Mouse (Mus musculus) forebrain, postnatal 0 days (tissue): ENCODE measurements around the gene Sat2. TPM values are rescaled to one million over a fixed set of nuclear protein-coding genes. Genes with fewer than 3 reads are reported as not detected.

ENCODE experiments used
- ATAC-seq: fragments of 200-750 bp; cut with Nextera tagmentation; 2 replicates; pipeline ENCODE4 v1.8.0; 2017; ENCODE audit warnings: mild to moderate bottlenecking, moderate library complexity
- DNase-seq: peaks from one replicate; pipeline ENCODE4 v3.0.0-alpha.2; 2015
- H3K27ac ChIP-seq: fragments of 300-500 bp; sonication (generic); 2 replicates; pipeline ENCODE4 v1.5.1; 2014; ENCODE audit warnings: low read depth, mild to moderate bottlenecking, antibody characterized with exemption, low read length, moderate library complexity, mixed read lengths
- H3K27me3 ChIP-seq: fragments of 300-500 bp; sonication (generic); 2 replicates; pipeline ENCODE4 v1.6.1; 2014; ENCODE audit warnings: mild to moderate bottlenecking, low read length, mixed read lengths; ENCODE audit not compliant: insufficient read depth
- H3K36me3 ChIP-seq: fragments of 300-500 bp; sonication (generic); 2 replicates; pipeline ENCODE4 v1.6.1; 2014; ENCODE audit warnings: mild to moderate bottlenecking, moderate library complexity; ENCODE audit not compliant: insufficient read depth
- H3K4me1 ChIP-seq: fragments of 300-500 bp; sonication (generic); 2 replicates; pipeline ENCODE4 v1.6.1; 2014; ENCODE audit warnings: antibody characterized with exemption; ENCODE audit not compliant: insufficient read depth
- H3K4me2 ChIP-seq: fragments of 300-500 bp; sonication (generic); 2 replicates; pipeline ENCODE4 v1.6.1; 2014; ENCODE audit warnings: low read depth, mild to moderate bottlenecking, moderate library complexity
- H3K4me3 ChIP-seq: fragments of 300-500 bp; sonication (generic); 2 replicates; pipeline ENCODE4 v1.5.1; 2014; ENCODE audit warnings: low read depth, low read length, mixed read lengths
- H3K9ac ChIP-seq: fragments of 300-500 bp; sonication (generic); 2 replicates; pipeline ENCODE4 v1.6.1; 2014; ENCODE audit warnings: mild to moderate bottlenecking
- H3K9me3 ChIP-seq: fragments of 300-500 bp; sonication (generic); 2 replicates; pipeline ENCODE4 v1.6.1; 2016; ENCODE audit warnings: low read length
- CTCF ChIP-seq: sonication (generic); IDR thresholded peaks from 2 replicates; pipeline ENCODE4 v1.5.1; 2016; ENCODE audit warnings: antibody characterized with exemption, control low read depth, low read depth
- WGBS: fragments of 180-500 bp; shearing (Covaris S2); extraction: QIAGEN DNeasy Blood & Tissue Kit; methylation state at CpG from one replicate; pipeline ENCODE4 v1.1.7; 2014; 5-methylcytosine and 5-hydroxymethylcytosine counted together
- polyA plus RNA-seq: library from polyadenylated mRNA; unstranded; fragments of >200 nt; fragmentation: Nextera tagmentation; extraction: Ambion mirVana; gene quantifications from 2 replicates; pipeline ENCODE4 v1.2.1, GENCODE M21; 2015
- total RNA-seq: library from RNA; depleted of rRNA; stranded (reverse); fragments of >200 nt; gene quantifications from 2 replicates; pipeline ENCODE4 v1.2.3, GENCODE M21; 2014; rRNA removed

The Sat2 gene
- total RNA-seq = 8.6 and 18.9 TPM in 2 replicates
- polyA plus RNA-seq = 27.3 and 28.0 TPM in 2 replicates

GRCm38 (mm10) chr11:69621571-69622268, at the start of gene Sat2:
Gene Sat2, plus strand, starts transcription at chr11:69622024.
- no peaks in the 10 kb centered on the region for H3K27me3 ChIP-seq
- peak within 1 kb of the TSS; percentile 86 for H3K27ac ChIP-seq
- ATAC-seq = peak; percentile 93
- H3K4me2 ChIP-seq = peak within 1 kb of the TSS; percentile 63
- H3K9me3 ChIP-seq = no peaks in the 10 kb centered on the region
- peaks cover 9% of the 10 kb centered on the region for H3K4me1 ChIP-seq
- H3K36me3 ChIP-seq = no peaks in the 10 kb centered on the region
- H3K4me3 ChIP-seq = peak within 1 kb of the TSS; percentile 50
- 1% methylated on average over 20 of the region's 20 CpGs for WGBS
- no peak for TF ChIP-seq CTCF
- DNase-seq = peak; percentile 85
- peak within 1 kb of the TSS; percentile 69 for H3K9ac ChIP-seq

- Histone ChIP-seq H3K9ac (no peak overlapping the region), H3K27me3 (no peaks in the 10 kb centered on the region), H3K27ac (no peak overlapping the region), H3K36me3 (peaks cover 7% of the 10 kb centered on the region), H3K4me1 (peaks cover 4% of the 10 kb centered on the region; the same call in 1 of the 2 replicates), H3K4me3 (no peak overlapping the region), H3K4me2 (no peak overlapping the region), H3K9me3 (no peaks in the 10 kb centered on the region)
- no peak for ATAC-seq
- DNase-seq = no peak
- peak; percentile 61 for TF ChIP-seq CTCF
- 56% methylated on average over 3 of the region's 3 CpGs for WGBS
Observed at GRCm38 (mm10) chr11:69575220-69575619, 46.6 kb upstream of the Sat2 start.

GRCm38 (mm10) chr11:69576307-69576706, 45.5 kb upstream of the Sat2 start:
- 0 out of 2 replicates have a peak overlapping the region, but pooled peaks have one; percentile 10 for H3K9ac ChIP-seq
- ATAC-seq (no peak), DNase-seq (no peak)
- 78% methylated on average over 5 of the region's 5 CpGs for WGBS
- no peak overlapping the region for H3K27ac ChIP-seq
- no peaks in the 10 kb centered on the region for H3K36me3 ChIP-seq
- no peak for TF ChIP-seq CTCF
- no peak overlapping the region for H3K4me3 ChIP-seq
- H3K4me2 ChIP-seq = no peak overlapping the region
- no peaks in the 10 kb centered on the region for H3K27me3 ChIP-seq
- H3K4me1 ChIP-seq = peaks cover 4% of the 10 kb centered on the region; the same call in 1 of the 2 replicates
- no peaks in the 10 kb centered on the region for H3K9me3 ChIP-seq

GRCm38 (mm10) chr11:69578301-69578700, 43.5 kb upstream of the Sat2 start:
- Histone ChIP-seq H3K4me1 (peaks cover 4% of the 10 kb centered on the region; the same call in 1 of the 2 replicates), H3K4me3 (peak overlapping the region; percentile 79), H3K36me3 (no peaks in the 10 kb centered on the region), H3K27ac (no peak overlapping the region), H3K27me3 (no peaks in the 10 kb centered on the region), H3K9ac (peak overlapping the region; percentile 72), H3K9me3 (no peaks in the 10 kb centered on the region), H3K4me2 (peak overlapping the region; percentile 95)
- TF ChIP-seq CTCF = no peak
- no peak for ATAC-seq
- no peak for DNase-seq
- 17% methylated on average over 15 of the region's 15 CpGs for WGBS

- H3K9me3 ChIP-seq = no peaks in the 10 kb centered on the region
- ATAC-seq = peak; percentile 95
- 1% methylated on average over 39 of the region's 39 CpGs for WGBS
Observed at GRCm38 (mm10) chr11:69579128-69580017, 42.5 kb upstream of the Sat2 start.

GRCm38 (mm10) chr11:69580091-69580514, 41.7 kb upstream of the Sat2 start, which contains the start of the genes Wrap53 and Trp53:
Gene Wrap53, minus strand, starts transcription at chr11:69580255.
Gene Trp53, plus strand, starts transcription at chr11:69580359.
- peak; percentile 64 for ATAC-seq
- WGBS = under 1% methylated on average over 13 of the region's 13 CpGs
- DNase-seq = peak; percentile 94
- Histone ChIP-seq H3K27me3 (no peaks in the 10 kb centered on the region), H3K36me3 (no peaks in the 10 kb centered on the region), H3K9ac (peak within 1 kb of the TSS; percentile 72), H3K27ac (peak within 1 kb of the TSS; percentile 92), H3K4me2 (peak within 1 kb of the TSS; percentile 95), H3K9me3 (no peaks in the 10 kb centered on the region), H3K4me1 (peaks cover 4% of the 10 kb centered on the region; the same call in 1 of the 2 replicates), H3K4me3 (peak within 1 kb of the TSS; percentile 79)
- no peak for TF ChIP-seq CTCF

More at GRCm38 (mm10) chr11:69579128-69580017, 42.5 kb upstream of the Sat2 start:
- Histone ChIP-seq H3K4me1 (peaks cover 4% of the 10 kb centered on the region; the same call in 1 of the 2 replicates), H3K9ac (peak overlapping the region; percentile 72), H3K36me3 (no peaks in the 10 kb centered on the region), H3K27ac (peak overlapping the region; percentile 92), H3K4me3 (peak overlapping the region; percentile 79), H3K4me2 (peak overlapping the region; percentile 95), H3K27me3 (no peaks in the 10 kb centered on the region)
- TF ChIP-seq CTCF = peak; percentile 100
- DNase-seq = peak; percentile 98
